Mouse (Mus musculus): ENCODE results near the gene Ntng1. TPM values are rescaled to one million over a fixed set of nuclear protein-coding genes. Genes with fewer than 3 reads are reported as not detected.

The Ntng1 gene
- total RNA-seq, 2 experiments from 2014 or later, result 0.47 to 0.66 TPM

DNA sequence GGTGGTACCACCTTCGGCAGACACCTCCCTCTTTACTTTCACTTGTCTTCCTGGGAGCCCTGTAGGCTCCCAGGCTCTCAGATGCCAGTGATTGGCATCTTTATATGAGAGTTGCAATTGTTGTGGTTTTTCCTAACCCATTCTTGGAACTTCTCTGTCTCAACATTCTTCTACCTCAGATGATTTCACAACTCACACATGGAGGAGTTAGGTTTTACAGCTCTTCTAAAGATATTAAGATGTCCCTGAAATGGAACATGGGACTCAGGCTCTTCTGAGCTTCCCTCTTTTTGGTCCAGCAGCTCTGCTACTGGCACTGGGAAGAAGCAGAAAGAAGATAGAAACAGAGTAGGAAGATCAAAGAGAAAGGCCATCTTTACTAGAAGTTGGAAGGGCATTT lies 200.9 kb downstream of the Ntng1 start:
- intact Hi-C loops (cut with DNase I), result no loop called here
- DNase-seq, result no peak
- Histone ChIP-seq H3K4me3 (no peak overlapping the region), H3K27ac (peak overlapping the region; percentile 67)
- no peak for TF ChIP-seq CTCF (IDR thresholded peaks at IDR 0.05)

- Histone ChIP-seq H3K4me3 (no peak overlapping the region), H3K27ac (peak overlapping the region; percentile 67)
- DNase-seq, result no peak
- intact Hi-C loops (cut with DNase I), result no loop called here
- TF ChIP-seq CTCF (IDR thresholded peaks at IDR 0.05), result no peak
These were observed 206.2 kb downstream of the Ntng1 start for GRCm38 (mm10) chr3:109937634-109938033.

DNA sequence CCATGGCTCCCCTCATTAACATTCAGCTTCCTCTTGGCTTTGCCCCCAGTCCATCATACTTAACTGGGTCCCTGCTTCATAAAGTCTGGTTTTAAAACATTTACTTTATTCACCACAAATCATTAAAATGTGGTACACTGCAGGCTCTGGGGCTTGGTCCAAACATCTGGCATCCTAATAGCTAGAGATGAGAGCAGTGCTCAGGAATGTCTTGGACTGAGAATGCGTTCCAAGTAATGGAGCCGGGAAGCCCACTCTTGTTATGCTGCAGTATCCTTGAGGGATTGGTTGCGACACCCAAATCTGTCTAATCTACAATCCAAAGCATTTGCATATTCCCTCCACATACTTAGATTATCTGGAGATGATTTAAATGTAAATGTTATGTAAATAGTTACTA lies 207.5 kb downstream of the Ntng1 start:
- H3K27ac ChIP-seq, result peak overlapping the region; percentile 67
- intact Hi-C loops (cut with DNase I), result no loop called here
- no peak for TF ChIP-seq CTCF (IDR thresholded peaks at IDR 0.05)
- no peak overlapping the region for H3K4me3 ChIP-seq
- DNase-seq, result peak; percentile 57

GRCm38 (mm10) chr3:109932261-109932660 lies 211.6 kb downstream of the Ntng1 start:
- peak; percentile 76 for DNase-seq
- Histone ChIP-seq H3K27ac (peak overlapping the region; percentile 87), H3K4me3 (peak overlapping the region; percentile 61)
- TF ChIP-seq CTCF (IDR thresholded peaks at IDR 0.05), result no peak
- intact Hi-C loops (cut with DNase I), result loop anchor here (5.0 kb wide), 1 partner anchor 200 kb away; no protein-coding TSS in a partner anchor

DNA sequence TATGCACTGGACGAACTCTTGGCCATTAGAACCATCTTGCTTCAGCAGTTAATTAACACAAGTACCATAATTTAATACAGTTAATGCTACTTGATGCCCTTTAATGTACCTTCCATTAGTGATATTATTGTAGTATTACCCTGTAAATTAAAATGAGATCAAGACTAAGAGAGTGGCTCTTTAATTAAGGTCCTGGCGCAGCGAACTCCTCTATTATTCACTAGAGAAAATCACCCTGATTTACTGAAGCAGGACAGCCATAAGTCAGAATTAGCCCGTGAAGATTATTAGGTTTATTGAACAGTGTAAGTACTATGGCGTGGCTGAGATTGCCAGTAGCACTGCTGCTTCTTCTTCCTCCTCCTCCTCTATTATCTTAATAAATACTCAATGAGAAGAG lies 212.8 kb downstream of the Ntng1 start:
- Histone ChIP-seq H3K27ac (no peak overlapping the region), H3K4me3 (no peak overlapping the region)
- intact Hi-C loops (cut with DNase I), result loop anchor here (5.0 kb wide), 1 partner anchor 199 kb away; no protein-coding TSS in a partner anchor
- DNase-seq, result no peak
- no peak for TF ChIP-seq CTCF (IDR thresholded peaks at IDR 0.05)

- DNase-seq, result no peak
- intact Hi-C loops (cut with DNase I), result loop anchor here (10.0 kb wide), 1 partner anchor 139 kb away; no protein-coding TSS in a partner anchor
- peak overlapping the region; percentile 82 for H3K27ac ChIP-seq
- peak overlapping the region; percentile 23; the same call in 1 of the 2 replicates for H3K4me3 ChIP-seq
- TF ChIP-seq CTCF (IDR thresholded peaks at IDR 0.05), result no peak
These were observed 220.0 kb downstream of the Ntng1 start for GRCm38 (mm10) chr3:109923788-109924187.

DNA sequence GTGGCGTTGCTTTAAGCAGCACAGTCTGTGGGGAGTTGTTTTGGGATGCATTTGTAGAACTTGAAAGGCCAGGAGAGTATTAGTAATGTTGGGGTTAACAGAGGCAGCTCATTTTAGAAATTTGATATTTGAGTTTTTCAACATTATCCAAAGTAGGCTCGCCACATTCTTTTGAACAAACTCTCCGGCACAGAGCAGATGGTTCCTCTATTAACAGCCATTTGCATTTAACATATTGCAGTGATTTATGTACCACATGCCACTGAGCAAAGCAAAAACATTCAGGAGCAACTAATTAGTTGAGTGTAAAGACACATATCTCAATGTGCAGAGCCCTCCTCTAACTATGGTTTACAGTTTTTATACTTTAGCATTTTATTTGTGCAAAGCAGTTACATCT lies 224.8 kb downstream of the Ntng1 start:
- no peak overlapping the region for H3K27ac ChIP-seq
- no peak for TF ChIP-seq CTCF (IDR thresholded peaks at IDR 0.05)
- intact Hi-C loops (cut with DNase I), result no loop called here
- H3K4me3 ChIP-seq, result no peak overlapping the region
- DNase-seq, result no peak

DNA sequence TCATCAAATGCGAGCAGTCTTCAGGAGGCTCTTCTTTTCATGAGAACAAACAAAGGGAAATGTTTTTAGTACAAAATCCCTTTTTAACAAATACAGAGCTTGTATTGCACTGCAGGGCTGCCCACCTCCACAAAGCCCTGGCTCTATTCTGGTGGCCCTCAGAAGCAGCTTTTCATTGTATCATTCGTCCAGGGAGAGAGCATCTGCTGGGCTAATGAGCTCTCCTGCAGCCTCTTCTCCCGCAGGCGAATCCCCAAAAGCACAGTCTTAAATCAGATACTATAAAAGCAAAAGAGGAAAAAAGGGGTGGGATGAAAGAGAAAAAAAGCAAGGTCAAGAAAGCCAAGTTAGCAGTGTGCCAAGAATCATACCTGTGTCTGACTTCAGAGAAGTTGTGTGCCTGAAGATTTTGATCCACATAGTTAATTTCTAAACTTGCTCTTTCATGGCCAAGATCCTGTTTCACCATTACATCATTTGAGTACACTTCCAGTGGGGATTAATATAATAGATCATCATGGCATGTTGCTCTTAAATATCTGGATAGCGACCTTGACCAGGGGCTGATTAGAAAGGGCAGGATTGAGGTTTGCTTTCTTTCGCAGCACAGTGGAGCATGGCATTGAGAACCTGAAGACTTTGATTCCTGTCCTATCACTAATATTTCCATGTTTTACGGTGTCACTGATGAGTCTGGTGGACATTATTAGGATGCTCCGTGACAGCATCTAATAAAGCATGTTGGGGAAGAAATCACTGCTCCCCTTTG lies 225.7 kb downstream of the Ntng1 start:
- Histone ChIP-seq H3K27ac (no peak overlapping the region), H3K4me3 (no peak overlapping the region)
- TF ChIP-seq CTCF (IDR thresholded peaks at IDR 0.05), result no peak
- DNase-seq, result no peak
- intact Hi-C loops (cut with DNase I), result no loop called here

DNA sequence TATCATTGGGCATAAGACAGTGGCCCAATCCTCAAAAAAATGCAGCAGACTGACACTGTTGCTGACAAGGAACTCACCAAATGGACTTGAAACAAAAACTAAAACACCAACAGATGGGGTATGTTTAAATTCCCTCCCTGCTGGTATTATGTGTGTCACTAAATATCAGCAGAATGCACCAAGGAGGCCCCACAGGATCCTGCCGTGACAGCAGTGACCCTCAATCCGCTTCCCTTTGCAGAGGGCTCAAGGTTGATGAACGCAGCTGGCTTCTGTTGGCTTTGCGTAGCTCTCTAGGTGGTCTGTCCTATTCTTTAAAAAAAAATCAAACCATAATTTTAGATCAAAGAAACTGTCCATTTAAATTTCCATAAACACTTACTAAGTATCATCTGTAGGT lies 226.7 kb downstream of the Ntng1 start:
- Histone ChIP-seq H3K4me3 (no peak overlapping the region), H3K27ac (no peak overlapping the region)
- intact Hi-C loops (cut with DNase I), result no loop called here
- DNase-seq, result no peak
- no peak for TF ChIP-seq CTCF (IDR thresholded peaks at IDR 0.05)

GRCm38 (mm10) chr3:109914226-109914625 lies 229.6 kb downstream of the Ntng1 start:
- no peak for DNase-seq
- TF ChIP-seq CTCF (IDR thresholded peaks at IDR 0.05), result no peak
- intact Hi-C loops (cut with DNase I), result no loop called here
- Histone ChIP-seq H3K27ac (no peak overlapping the region), H3K4me3 (no peak overlapping the region)

DNA sequence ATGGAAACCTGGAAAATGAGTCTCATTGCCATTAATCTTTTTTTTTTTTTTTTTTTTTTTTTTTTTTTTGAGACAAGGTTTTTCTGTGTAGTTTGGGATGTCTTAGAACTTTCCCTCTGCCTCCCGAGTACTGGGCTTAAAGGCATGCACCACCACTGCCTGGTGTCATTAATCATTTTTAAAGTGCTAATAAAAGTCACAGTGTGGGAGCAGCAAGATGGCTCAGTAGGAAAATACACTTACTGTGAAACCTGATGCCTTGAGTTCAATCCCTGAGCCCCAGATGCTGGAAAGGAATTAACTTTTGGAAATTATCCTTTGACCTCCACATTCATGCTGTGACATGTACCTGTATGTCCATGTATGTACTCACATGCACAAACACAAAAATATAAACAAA lies 253.2 kb downstream of the Ntng1 start:
- DNase-seq, result no peak
- Histone ChIP-seq H3K4me3 (no peak overlapping the region), H3K27ac (no peak overlapping the region)
- TF ChIP-seq CTCF (IDR thresholded peaks at IDR 0.05), result no peak
- intact Hi-C loops (cut with DNase I), result no loop called here

DNA sequence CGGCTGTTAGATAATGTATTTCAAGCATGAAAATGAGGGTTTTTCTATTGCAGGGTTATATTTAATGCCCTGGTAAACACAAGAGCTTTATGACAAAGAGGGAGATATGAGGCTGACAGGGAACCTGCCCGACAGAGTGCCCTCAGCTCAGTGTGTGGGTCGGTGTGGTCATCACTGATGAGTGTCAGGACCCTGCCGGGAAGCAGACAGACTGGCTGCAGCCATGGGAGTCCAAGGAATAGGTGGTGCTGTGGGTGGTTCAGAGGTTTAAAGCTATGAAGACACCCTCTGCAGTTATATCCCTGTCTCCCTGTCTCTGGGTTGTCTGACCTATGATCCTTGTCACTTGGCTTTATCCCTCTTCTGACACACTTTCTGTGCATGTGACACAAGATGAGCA lies 258.1 kb downstream of the Ntng1 start:
- DNase-seq, result no peak
- TF ChIP-seq CTCF (IDR thresholded peaks at IDR 0.05), result no peak
- Histone ChIP-seq H3K4me3 (no peak overlapping the region), H3K27ac (no peak overlapping the region)
- intact Hi-C loops (cut with DNase I), result no loop called here

- no peak for TF ChIP-seq CTCF (IDR thresholded peaks at IDR 0.05)
- intact Hi-C loops (cut with DNase I), result no loop called here
- Histone ChIP-seq H3K4me3 (no peak overlapping the region), H3K27ac (no peak overlapping the region)
- no peak for DNase-seq
These were observed 264.8 kb downstream of the Ntng1 start for GRCm38 (mm10) chr3:109879061-109879460.

GRCm38 (mm10) chr3:109871986-109872385 lies 271.8 kb downstream of the Ntng1 start:
- no peak for TF ChIP-seq CTCF (IDR thresholded peaks at IDR 0.05)
- no peak overlapping the region for H3K27ac ChIP-seq

More at GRCm38 (mm10) chr3:109871986-109872385, 271.8 kb downstream of the Ntng1 start:
- peak; percentile 33 for DNase-seq
- H3K4me3 ChIP-seq, result no peak overlapping the region
- intact Hi-C loops (cut with DNase I), result no loop called here

Measured in gastrocnemius, adult 2 months (tissue).